Mouse (Mus musculus) urinary bladder, postnatal 36 days (tissue): ENCODE results near the gene Gas1.

Experiments used
- DNase-seq, 2 experiments: peaks; one replicate each; pipeline ENCODE4 v3.0.0; 2022; ENCODE audit warnings: low spot score in 2 of 2, mixed read lengths in 1 of 2

Gene Gas1

DNA sequence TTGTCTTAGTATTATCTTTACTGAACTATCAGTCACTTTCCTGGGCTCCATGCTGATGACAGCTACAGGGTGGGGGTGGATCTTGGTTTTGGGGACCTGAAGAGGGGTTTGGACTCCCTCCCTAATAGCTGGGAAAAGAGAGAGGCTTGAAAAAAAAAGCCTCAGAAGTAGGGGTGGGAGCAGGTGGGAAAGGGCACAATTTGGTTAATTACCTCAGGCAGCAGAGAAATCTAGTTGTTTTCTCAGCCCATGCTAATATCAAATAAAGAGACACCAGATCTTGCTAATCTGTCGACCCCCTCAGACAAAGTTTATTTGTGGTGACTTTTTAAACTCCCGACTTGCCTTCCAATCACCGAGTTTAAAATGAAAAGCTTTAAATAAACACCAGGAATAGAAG is 4.0 kb downstream of the Gas1 start:
- DNase-seq, result no peak

DNA sequence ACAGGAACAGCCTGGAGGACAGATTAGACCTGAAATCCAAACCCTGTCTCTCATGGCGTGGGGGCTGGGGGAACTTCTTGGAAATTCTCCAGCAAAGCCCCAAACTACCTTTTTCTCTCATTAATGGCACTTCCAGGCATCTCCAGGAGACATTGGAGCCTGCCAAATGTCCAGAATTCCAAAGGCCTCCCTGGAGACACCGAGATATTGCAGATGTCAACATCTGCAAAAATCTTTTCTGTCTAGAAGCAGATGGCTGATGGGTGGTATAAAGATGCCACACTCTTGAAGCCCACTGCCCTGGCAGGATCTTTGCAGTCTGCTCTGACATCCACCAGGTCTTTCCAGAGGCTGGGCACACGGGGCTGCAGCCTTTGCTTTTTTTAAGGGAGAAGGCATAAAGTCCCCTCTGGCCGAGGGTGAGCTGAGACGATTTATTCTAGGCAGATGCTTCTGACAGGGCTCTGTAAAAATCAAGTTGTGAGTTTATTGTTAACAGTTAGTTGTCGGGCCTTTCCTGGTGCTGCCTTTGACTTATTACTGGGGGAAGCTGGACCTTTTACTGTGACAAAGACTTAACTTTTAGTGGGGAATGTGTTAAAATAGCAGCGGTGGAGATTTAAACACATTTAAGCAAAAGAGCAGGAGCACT is 4.7 kb downstream of the Gas1 start:
- DNase-seq, result no peak

DNA sequence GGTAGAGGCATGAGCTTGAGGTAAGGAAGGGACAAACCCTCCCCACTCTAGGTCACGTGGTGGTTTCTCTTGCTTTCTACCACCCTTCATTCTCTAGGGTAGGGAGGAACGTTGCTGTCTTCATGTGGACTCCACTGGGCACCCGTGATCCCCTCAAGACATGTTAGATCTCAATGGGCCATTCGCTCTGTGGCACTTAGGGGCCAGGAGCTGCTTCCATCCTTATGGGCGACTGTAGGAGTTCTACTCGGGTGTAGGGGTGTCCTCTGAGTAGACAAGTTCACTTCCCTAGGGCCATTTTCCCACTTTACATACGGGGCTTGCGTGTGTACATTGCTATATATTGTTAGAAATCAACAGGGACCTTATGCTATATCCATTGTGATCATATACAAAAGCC is 5.4 kb downstream of the Gas1 start:
- DNase-seq, result no peak

DNA sequence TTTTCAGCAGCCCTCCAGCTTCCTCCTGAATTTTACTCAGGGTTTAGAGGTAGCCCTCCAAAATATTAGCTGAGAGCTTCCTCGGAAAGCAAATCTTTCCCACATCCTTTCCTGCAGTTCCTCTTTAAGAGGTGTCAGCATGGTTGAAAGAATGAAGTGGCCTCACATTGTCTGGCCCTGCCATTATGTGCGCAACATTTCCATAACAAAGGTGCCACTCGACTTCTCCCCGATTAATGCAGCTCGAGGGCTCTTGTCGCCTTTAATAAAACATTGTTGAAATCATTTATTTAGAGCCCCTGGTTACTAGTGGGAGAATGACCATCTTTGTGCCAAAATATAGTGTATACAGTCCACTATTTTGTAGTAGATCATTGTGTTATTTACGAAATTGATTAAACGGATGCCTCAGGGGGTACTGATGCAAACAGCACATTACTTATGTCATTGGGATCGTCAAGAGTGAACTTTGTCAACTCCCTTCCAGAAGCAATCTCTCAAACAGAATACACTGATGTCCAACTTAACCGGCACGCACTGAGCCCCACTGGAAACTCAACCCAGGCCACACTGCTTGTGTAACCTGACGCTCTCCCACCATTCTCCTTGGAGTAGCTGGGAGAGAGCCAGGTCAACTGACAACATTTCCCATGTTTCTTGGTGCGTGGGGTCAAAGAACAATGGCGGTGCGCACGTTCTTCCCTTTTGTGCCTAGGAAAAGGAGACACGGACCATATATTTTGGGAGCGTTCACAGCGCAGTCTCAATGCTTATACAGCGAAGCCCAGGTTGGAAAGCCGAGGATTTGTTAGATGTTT is 6.1 kb downstream of the Gas1 start:
- no peak for DNase-seq

GRCm38 (mm10) chr13:60169026-60169425 is 8.1 kb downstream of the Gas1 start:
- no peak for DNase-seq

GRCm38 (mm10) chr13:60156294-60157126 is 20.7 kb downstream of the Gas1 start:
- no peak for DNase-seq

GRCm38 (mm10) chr13:60154170-60154569 is 23.0 kb downstream of the Gas1 start:
- no peak for DNase-seq

DNA sequence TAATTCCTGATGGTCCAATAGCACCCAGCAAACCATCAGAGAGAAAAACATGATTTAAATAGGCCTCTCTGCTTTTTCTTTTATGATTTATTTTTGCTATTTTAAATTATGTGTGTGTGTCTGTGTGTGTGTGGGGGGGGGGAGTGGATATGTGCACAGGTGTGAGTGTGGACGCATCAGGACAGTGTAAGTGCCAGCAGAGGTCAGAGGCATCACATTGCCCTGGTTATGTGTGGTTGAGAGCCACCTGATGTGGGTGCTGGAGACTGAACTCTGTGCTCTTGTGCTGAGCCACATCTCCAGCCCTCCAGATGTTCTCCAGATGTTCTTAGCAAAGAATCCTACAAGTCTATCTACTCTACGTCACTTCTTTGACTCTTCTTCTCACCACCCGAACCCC is 28.9 kb downstream of the Gas1 start:
- no peak for DNase-seq

GRCm38 (mm10) chr13:60147857-60148181 is 29.3 kb downstream of the Gas1 start:
- no peak for DNase-seq

GRCm38 (mm10) chr13:60146994-60147856 is 29.9 kb downstream of the Gas1 start:
- DNase-seq, result no peak

- DNase-seq, result no peak
Observed at GRCm38 (mm10) chr13:60146231-60146630, 30.9 kb downstream of the Gas1 start.

DNA sequence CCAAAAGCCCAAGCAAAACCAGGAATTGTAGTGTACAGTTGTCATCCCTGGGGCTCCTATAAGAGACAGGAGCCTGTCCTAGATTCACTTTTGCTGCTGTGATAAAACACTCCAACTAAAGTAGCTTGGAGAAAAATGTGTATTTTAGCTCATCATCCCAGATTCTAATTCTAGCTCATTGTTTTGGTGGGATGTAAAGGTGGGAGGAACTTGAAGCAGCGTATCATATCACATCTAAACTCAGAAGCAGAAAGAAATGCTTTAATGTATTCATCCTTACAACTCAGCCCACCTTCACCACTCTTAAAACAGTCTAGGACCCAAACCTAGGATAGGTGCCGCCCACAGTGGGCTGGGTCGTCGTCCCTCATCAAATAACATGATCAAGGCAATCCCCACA is 40.2 kb downstream of the Gas1 start:
- DNase-seq, result no peak

DNA sequence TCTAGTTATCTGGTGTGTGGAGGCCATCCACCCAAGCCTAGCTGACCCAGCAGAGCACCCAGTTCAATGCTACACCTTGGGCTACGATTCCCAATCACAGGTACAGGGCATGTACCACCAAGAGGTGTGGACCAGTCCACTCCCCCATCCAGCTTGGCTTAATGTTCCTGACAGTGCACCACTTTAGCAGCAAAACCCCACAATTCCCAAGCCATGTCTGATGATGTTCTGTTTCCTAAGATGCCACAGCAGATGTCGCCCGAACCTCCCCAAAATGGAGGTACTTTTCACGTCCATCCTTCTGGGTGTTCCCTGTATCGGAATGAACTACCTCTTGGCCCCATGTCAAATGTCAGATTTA is 42.7 kb downstream of the Gas1 start:
- no peak for DNase-seq

GRCm38 (mm10) chr13:60133716-60134438 is 43.3 kb downstream of the Gas1 start:
- DNase-seq, result no peak

DNA sequence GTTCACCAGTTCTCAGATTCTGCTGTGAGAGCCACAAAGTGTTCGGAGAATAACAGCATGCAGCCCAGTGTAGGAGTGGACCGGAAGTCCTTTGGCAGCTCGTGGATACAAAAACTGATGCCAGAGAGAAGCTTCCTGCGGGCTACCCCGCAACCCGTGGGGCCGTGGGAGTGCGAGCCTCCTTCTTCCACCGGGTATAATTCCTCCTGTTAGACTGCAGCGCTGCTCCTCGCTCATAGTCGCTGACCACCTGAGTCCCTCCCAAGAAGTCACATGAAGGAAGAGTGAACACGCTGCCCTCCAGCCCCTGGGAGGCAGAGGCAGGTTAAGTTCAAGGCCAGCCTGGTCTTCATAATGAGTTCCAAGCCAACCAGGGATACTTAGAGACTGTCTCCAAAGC is 45.4 kb downstream of the Gas1 start:
- DNase-seq, result no peak

GRCm38 (mm10) chr13:60129541-60129940 is 47.6 kb downstream of the Gas1 start:
- no peak for DNase-seq

- DNase-seq, result no peak
Observed at GRCm38 (mm10) chr13:60126338-60126737, 50.8 kb downstream of the Gas1 start.

- DNase-seq, result no peak
Observed at GRCm38 (mm10) chr13:60125501-60126305, 51.5 kb downstream of the Gas1 start.

- DNase-seq, result no peak
Observed at GRCm38 (mm10) chr13:60125020-60125419, 52.1 kb downstream of the Gas1 start.

DNA sequence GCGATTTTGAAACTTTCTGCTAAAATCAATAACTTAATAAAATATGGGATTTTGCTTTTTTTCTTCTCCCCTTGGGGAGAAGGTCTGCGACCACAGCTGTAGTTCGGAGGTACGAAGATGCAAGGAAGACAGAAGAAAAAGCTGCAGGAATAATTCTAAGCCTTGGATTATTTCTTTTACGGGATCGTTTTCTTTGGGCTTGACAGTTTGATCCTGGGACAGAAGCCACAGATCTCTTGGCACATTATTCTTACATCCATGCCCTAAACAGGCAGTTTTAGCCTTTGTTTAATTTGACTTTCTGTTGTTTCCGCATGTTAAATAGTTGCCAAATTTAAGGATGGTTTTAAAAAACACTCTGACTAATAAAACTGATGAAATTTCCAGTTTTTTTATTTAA is 52.7 kb downstream of the Gas1 start:
- DNase-seq, result no peak
